Mouse (Mus musculus): ENCODE results near the gene Lgals7. TPM values are rescaled to one million over a fixed set of nuclear protein-coding genes. Genes with fewer than 3 reads are reported as not detected.
"Not testable (repeated sequence)": the region's sequence is repeated elsewhere in the genome, so short reads cannot be mapped to it uniquely, and the experiment has no call there.

The Lgals7 gene
- total RNA-seq, 2 experiments from 2014 or later, result 3.2 to 3.6 TPM

DNA sequence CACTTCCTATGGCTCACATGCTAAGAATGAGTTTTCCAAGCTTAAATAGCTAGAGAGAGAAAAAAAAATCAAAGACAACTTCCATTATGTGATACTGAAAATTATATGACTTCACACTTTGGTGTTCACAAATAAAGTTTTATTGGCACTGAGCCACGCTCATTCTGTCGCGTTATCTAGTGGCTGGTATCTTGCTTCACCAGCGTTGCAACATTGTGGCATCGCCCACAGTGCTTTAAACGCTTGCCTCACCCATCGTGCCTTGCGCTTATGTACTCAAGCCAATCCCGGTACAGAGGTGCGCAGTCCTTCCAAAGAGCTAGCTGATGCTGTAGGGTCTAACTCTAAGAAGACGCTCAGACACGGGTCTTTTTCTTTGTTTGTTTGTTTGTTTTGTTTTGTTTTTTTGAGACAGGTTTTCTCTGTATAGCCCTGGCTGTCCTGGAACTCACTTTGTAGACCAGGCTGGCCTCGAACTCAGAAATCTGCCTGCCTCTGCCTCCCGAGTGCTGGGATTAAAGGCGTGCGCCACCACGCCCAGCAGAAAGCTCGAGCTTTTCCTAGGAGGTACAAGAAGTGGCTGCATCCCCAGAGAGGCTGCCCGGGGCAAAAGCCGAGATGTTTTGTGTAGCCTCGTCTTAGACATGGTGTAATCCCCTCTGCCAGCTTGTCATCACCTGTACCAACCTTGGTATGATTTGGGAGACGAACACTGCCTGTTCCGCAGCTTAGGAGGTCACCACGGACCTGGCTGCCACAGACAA, 7.4 kb downstream of the Lgals7 start:
- intact Hi-C loops (cut with DNase I), result no loop called here
- no peak for DNase-seq

DNA sequence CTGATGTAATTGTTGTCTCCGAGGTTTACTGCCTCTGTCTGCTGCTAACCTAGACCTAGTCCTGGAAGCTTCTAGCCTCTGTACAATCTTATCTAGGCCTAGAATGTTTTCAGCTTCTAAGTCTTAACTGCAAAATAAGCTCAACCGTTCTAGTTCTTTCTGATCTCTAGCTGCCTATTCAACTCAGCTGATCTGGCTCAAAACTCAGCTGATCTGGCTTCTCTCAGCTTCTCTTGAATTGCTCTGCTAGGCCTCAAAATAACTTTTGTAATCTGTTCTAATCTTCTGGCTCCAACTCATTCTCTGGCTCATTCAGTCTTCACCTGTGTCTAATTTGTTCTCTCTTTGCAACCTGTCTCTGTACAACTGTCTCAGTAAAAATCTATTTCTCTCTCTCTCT, 10.9 kb downstream of the Lgals7 start:
- intact Hi-C loops (cut with DNase I), result no loop called here
- no peak for DNase-seq

DNA sequence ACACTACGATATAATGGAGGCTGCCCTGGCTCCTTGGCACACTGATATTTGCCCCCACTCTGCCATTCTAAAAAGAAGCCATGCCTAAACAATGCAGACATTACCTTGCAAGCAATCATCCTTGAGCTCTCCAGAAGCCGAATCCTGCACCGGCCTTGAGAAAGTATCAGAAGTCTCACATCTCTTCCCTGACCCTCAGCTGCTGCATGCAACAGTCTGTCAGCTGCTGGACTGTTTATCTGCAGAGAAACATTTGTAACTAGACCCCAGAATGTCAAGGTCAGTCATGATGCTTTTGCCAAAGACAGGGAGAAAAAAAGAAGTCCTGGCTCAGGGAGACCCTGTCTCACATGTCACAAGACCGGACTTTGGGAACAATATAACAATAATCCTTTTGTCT, 12.4 kb downstream of the Lgals7 start:
- intact Hi-C loops (cut with DNase I), result no loop called here
- DNase-seq, result no peak

DNA sequence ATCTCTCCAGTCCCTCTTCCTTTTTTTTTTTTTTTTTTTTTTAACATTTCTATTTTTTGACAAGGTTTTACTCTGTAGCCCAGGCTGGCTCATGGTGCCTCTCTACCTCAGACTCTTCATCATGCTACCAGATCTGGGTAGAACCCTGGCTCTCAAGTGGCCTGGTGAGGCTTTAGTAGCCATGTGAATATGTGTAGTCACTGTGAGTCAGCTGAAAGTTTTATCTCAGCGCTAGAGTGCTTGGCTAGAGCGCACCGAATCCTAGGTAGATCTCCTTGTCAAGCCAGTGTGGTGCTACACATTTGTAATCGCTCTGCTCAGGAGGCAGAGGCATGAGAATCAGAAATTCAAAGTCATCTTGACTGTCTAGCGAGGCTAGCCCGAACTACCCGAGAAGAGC, 13.5 kb downstream of the Lgals7 start:
- intact Hi-C loops (cut with DNase I), result no loop called here
- DNase-seq, result no peak

DNA sequence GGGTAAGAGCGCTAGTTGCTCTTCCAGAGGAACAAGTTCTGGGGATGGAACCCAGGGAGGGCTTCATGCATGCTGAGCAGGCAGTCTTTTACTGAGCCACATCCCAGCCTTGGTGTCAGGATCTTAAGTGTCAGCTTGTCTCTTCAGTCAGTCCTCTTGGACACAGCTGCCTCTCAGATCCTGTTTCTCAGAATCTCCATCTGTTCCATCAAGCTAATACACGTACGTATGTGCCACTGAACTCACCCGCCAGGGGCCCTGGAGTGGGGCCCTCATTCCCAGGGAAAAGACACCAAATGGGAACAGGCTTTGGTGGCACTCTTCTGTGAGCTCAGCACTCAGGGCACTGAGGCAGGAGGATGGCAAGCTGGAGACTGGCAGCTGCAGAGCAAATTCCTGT, 14.2 kb downstream of the Lgals7 start:
- no peak for DNase-seq
- intact Hi-C loops (cut with DNase I), result no loop called here

DNA sequence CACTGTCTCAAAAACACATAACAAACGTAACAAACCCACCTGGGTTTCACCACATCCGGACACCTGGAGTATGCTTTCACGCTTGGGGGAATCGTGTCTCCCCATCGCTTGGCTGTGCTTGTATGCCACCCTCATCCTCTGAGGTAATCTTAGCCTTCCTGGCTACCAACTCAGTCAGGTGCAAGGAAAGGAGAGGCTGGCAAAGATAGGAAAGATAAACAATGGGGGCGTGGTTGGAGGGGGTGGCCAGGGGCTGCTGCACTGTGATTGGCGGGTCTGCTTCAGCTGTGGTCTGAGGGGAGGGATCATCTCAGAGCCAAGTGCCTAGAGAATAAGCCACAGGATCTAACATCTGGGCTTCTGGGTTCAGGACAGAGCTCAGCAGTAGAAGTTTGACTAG, 16.0 kb downstream of the Lgals7 start:
- intact Hi-C loops (cut with DNase I), result no loop called here
- no peak for DNase-seq

DNA sequence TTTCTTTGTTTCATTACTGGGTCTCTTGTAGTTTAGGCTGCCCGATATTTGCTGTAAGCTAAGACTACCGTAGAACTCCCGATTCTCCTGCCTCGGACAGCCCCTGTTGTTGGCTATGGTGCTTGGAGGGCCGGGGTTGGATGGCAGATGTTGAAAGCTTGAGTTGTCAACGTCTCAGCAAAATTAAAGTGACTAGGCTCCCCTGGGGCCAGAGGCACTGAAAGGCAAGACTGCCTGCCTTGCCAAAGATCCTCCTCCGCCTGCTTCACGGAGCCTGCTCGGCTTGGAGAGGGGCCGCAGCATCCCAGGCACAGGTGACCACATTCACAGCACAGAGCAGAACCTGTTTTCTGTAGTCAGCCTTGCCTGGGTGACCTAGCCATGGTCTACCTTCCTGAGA, 16.9 kb downstream of the Lgals7 start:
- intact Hi-C loops (cut with DNase I), result no loop called here

DNA sequence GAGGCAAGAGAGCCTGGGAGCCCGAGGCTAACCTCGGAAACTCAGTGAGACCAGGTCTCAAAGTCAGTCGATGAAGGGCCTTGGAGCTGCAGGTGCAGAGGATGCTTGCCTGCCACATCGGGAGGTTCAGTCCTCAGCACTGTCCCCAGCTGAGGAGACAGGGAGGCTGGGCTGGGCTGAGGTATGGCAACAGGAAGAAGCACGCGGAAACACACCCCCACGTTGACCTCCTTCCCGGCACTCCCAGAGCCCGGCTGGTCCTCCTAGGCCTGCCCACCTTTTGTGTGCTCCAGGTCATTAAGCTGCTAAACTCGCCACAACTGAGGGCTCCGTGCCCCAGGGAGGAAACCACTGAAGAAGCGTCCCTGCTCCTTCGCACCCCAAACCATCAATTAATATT, 17.5 kb downstream of the Lgals7 start, which contains the start of gene Capn12:
Capn12 (plus strand) TSS at position 224 of the 400 bp plus-strand sequence.
- DNase-seq, result no peak
- intact Hi-C loops (cut with DNase I), result no loop called here

More for the DNA sequence above, 16.9 kb downstream of the Lgals7 start:
- no peak for DNase-seq

DNA sequence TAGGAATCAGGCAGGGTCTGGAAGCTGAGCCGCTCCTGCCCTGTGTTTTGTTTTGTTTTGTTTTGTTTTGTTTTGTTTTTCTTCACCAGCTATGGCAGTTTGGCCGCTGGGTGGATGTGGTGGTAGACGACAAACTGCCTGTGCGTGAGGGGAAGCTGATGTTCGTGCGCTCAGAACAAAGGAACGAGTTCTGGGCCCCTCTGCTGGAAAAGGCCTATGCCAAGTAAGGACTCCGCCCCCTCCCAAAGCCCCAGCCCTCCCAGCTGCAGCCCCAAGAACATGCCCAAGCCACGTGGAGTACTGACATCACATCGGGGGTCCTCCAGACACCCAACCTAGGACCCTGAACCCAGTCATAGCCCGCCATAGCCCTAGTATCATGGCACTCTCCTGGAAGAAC, 19.4 kb downstream of the Lgals7 start:
- DNase-seq, result no peak

DNA sequence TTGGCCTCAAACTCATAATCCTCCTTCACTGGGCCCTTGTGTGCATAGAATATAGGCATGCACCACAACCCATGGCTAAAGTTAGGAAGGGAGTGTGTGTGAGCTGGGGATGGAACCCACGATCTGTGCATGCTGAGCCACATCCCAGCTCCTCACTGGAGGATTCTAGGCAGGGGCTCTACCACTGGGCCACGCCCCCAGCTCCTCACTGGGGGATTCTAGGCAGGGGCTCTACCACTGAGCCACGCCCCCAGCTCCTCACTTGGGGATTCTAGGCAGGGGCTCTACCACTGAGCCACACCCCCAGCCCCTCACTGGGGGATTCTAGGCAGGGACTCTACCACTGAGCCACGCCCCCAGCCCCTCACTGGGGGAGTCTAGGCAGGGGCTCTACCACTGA, 20.1 kb downstream of the Lgals7 start:
- intact Hi-C loops (cut with DNase I); DNase-seq: not testable (repeated sequence)

More for the DNA sequence above, 19.4 kb downstream of the Lgals7 start:
- intact Hi-C loops (cut with DNase I), result no loop called here

DNA sequence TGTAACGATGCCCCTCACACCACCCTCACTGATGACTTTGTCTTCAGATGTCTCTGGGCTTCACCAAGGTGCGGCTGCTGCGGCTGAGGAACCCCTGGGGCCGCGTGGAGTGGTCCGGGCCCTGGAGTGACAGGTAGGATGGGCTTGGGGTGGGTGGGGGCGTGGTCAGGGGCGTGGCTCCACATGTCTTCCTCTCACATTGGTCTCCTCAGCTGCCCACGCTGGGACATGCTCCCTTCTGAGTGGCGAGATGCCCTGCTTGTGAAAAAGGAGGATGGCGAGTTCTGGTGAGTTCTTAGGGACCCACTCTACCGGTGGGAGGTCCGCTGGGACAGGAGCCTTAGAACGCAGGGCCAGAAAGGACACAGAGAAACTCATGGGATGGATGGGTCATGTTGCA, 22.8 kb downstream of the Lgals7 start:
- no peak for DNase-seq
- intact Hi-C loops (cut with DNase I), result no loop called here

DNA sequence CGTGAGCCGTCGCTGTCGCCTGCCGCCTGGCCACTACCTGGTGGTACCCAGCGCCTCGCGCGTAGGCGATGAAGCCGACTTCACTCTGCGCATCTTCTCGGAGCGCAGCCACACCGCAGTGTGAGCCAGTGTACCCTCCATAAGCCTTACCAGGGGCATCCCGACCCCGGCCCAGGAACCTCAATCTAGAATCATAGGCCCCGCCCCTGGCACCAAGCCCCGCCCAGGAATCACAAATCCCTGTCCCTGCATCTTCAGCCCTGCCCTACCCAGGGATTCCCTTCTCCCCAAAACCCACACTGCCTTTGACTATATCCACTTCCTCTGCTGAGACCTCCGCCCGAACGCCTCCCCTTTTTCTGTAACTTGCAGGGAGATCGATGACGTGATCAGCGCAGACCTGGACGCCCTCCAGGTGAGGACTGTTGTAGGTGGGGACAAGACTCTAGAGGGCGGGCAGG, 25.1 kb downstream of the Lgals7 start:
- intact Hi-C loops (cut with DNase I), result no loop called here
- no peak for DNase-seq

DNA sequence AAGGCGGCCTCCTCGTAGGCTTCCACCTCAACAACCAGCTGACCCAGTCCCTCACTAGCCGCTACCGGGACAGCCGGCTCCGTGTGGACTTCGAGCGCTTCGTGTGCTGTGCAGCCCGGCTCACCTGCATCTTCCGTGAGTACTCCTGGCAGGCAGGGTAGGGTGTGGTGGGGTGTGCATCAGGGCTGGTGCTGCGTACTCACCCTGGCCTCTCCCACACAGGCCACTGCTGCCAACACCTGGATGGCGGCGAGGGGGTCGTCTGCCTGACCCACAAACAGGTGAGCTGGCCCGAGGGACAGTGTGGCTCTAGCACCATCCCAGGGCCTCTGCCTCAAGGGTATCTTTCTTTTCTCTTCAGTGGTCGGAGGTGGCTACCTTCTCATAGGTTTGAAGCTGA, 28.9 kb downstream of the Lgals7 start:
- intact Hi-C loops (cut with DNase I), result loop anchor here (5.0 kb wide), 1 partner anchor 145 kb away; no protein-coding TSS in a partner anchor
- DNase-seq, result no peak

DNA sequence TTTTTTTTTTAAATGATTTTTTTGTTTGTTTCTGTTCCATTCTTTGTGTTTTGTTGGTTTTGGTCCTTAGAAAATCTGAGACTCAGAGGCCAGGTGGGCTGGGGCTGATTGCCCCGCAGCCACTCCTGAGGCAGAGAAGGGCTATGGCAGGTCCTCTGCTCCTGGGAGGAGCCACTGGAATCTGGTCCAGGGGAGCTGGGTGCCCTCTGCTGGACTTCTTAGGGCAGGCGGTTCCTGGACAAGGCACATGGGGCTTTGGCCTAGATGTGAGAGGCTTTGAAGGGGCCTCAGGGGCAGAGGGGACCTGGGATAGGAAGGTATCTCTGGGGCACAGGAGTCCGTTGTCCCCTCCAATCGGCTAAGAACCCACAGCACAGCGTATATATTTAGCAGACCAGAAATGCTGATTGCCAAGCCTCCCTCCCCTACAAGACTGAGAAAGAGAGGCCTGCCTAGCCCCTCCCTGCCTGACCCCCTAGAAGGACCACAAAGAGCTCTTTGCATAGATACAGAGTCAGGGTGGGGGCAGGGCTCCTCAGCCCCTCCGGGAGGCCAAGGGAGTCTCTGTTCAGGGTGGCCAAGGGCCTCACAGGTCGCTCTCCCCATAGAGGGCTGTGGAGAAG, 30.1 kb downstream of the Lgals7 start:
- DNase-seq, result peak; percentile 63 to 72
- intact Hi-C loops (cut with DNase I), result loop anchor here (5.0 kb wide), 1 partner anchor 144 kb away; no protein-coding TSS in a partner anchor

DNA sequence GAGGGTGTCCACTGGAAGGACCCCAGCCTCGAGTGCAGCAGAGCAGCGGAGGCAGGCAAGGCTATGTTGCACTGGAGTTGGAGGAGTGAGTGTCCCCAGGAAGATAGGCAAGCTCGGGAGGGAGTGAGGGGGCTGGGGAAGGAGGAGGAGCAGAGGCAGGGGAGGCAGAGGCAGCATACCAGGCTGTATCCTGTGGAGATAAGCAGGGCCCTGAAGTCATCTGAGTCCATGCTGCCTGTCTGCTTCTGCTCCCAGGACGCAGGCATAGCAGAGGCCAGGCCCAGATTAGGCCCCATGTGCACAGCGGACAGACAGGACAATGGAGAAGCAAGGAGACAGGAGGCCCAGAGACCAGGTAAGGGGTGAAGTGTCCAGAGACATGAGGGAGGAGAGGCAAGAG, 31.3 kb downstream of the Lgals7 start:
- DNase-seq, result no peak
- intact Hi-C loops (cut with DNase I), result loop anchor here (5.0 kb wide), 1 partner anchor 142 kb away; no protein-coding TSS in a partner anchor

DNA sequence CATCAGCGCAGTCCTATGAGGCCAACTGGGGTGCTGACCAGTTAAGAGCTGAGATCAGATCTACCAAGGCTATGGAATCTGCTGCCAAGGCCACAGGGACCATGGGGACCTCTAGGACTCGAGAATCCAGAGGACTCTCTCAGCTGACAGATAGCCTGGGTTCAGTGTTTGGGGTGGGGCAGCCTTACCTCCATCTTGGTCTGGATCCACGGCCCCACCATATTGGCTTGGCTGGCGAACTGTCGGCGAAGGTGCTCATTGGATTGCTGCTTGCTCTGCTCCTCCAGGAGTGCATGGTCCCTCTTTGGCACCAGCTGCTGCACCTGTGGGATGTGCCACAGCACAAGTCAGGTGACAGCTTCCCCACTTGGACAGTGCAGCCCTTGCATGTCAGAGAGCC, 34.0 kb downstream of the Lgals7 start:
- intact Hi-C loops (cut with DNase I), result no loop called here
- no peak for DNase-seq

DNA sequence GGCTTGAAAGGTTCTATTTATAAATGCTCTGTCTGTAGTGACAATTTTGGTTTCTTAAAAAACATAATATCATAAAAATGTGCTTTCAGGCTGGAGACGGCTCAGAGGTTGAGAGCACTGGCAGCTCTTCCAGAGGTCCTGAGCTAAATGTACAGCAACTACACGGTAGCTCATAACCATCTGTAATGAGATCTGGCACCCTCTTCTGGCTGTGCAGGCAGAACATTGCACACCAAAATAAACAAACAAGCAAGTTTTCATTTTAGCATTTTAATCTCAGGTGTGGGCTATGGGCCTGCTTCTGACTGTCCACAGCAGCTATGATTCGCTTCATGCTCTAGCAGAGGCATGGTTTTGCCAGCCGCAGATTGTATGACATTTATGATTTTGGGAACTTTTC, 36.3 kb downstream of the Lgals7 start:
- intact Hi-C loops (cut with DNase I), result no loop called here
- DNase-seq, result no peak

DNA sequence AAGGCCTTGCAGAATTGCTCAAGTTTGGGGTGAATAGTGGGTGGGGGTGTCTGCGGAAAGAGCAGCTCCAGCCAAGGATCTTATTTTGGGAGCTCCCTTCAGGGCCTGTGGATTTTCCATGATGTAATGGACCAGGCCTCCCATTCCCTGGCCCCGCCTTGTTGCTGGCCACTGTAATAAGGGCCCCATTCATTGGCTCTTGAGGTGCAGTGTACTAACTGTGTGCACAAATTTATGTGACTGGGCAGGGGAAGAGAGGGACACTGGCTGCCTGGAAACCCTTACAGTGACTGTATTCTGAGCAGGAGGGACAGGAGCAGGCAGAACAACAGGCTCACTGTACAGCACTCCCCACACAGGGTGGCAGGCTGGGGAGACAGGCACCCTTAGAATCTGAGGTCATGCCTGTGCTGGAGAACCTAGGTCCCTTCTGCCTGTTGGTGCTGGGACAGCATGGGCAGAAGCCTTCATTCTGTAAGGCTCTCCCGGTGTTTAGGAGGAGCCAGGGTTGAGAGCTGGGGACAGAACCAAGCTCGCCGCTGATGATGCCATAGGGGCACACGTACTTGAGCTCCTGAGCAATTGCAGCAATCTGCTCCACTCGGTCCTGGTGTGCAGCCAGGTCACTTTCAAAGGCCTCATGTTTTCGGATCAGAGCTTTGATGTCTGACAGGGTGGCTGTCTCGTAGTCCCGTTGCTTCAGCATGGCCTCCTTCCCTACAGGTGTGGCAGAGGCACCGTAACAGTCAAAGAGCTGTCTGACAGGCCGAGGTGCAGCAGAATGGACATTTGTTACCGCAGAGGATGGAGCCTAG, 37.9 kb downstream of the Lgals7 start:
- intact Hi-C loops (cut with DNase I), result no loop called here

DNA sequence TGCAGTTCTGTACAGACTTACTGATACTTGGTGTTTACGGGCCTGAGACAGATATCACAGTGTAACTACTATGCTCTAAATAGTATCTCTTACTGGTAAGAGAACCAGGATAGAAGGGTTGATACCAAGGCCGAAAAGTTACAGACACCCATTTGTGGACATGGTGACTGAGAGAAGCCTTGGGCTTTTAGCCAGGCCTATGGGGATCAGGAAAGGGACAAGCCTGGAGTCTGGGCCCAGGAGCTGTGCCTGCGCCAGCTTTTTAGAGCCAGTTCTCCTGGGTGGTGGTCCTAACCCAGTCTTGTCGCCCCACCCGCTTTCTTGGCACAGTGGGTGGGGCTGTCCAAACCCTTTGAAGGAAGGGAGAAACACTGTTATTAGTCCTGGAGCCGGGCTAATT, 38.5 kb downstream of the Lgals7 start:
- no peak for DNase-seq
- intact Hi-C loops (cut with DNase I), result no loop called here

More for the DNA sequence above, 37.9 kb downstream of the Lgals7 start:
- peak; percentile 61 to 65 for DNase-seq

DNA sequence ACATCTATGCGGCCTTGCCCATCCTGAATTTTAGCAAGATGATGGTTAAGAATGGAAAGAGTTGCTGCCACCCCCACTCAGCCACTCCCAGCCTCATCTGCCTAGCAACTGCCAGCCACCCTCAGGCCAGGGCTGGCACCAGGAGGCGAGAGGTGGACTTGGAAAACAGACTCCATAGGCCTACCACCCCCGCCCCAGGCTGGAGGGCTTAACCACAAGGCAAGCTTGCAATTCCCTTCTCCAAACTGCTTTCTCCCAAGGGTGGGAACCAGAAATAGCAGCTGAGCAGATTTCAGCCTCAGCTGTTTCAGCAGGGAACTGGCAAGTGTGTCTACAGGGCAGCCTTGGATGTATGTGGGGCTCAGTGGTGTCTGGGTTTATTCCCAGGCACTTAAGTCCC, 39.2 kb downstream of the Lgals7 start:
- DNase-seq, result no peak
- intact Hi-C loops (cut with DNase I), result no loop called here

DNA sequence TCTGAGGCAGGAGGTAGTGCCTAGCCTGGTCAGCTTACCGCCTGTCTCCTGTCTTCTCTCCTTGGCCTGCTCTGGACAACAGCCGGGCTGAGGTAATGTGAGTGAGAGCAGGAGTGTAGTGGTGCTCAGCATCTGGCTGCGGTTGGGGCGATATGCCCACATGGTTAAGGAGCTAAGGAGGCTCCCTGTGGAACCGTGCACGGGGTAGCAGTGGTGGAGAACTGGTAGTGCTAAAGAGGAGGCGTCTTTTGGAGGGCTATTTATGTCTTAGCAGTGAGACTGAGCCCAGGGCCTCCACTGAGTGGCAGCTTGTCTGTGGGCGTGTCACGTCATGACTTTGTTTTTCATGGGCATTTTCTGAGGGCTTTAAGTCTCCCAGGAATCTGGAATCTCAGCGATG, 40.1 kb downstream of the Lgals7 start:
- DNase-seq, result no peak
- intact Hi-C loops (cut with DNase I), result loop anchor here (2.0 kb wide), 1 partner anchor 69 kb away; no protein-coding TSS in a partner anchor
